Mouse (Mus musculus) heart, embryonic 13.5 days (tissue): ENCODE results near the gene B230219D22Rik. TPM values are rescaled to one million over a fixed set of nuclear protein-coding genes. Genes with fewer than 3 reads are reported as not detected.
"Not testable (repeated sequence)": the region's sequence is repeated elsewhere in the genome, so short reads cannot be mapped to it uniquely, and the experiment has no call there.

Experiments
- ATAC-seq: fragments of 200-750 bp; cut with Nextera tagmentation; 2 replicates; pipeline ENCODE4 v1.8.0; 2017; ENCODE audit warnings: moderate TSS enrichment; ENCODE audit not compliant: insufficient number of reproducible peaks, low FRiP score, low TSS enrichment; ENCODE audit errors: extremely low read depth
- H3K27ac ChIP-seq: fragments of 300-500 bp; sonication (generic); replicated peaks from 2 replicates; pipeline ENCODE4 v1.5.1; 2015; ENCODE audit warnings: moderate library complexity, mild to moderate bottlenecking, inconsistent platforms
- H3K27me3 ChIP-seq: fragments of 300-500 bp; sonication (generic); replicated peaks from 2 replicates; pipeline ENCODE4 v1.6.1; 2015; ENCODE audit warnings: mild to moderate bottlenecking, inconsistent platforms
- H3K36me3 ChIP-seq: fragments of 300-500 bp; sonication (generic); 2 replicates; pipeline ENCODE4 v1.6.1; 2015; ENCODE audit warnings: mild to moderate bottlenecking, inconsistent platforms
- H3K4me1 ChIP-seq: fragments of 300-500 bp; sonication (generic); 2 replicates; pipeline ENCODE4 v1.6.1; 2015; ENCODE audit warnings: inconsistent platforms
- H3K4me2 ChIP-seq: fragments of 300-500 bp; sonication (generic); 2 replicates; pipeline ENCODE4 v1.6.1; 2015; ENCODE audit warnings: inconsistent platforms, mild to moderate bottlenecking, moderate library complexity
- H3K4me3 ChIP-seq: fragments of 300-500 bp; sonication (generic); 2 replicates; pipeline ENCODE4 v1.5.1; 2015; ENCODE audit warnings: moderate library complexity, mild to moderate bottlenecking, inconsistent platforms
- H3K9ac ChIP-seq: fragments of 300-500 bp; sonication (generic); 2 replicates; pipeline ENCODE4 v1.6.1; 2015; ENCODE audit warnings: inconsistent platforms, mild to moderate bottlenecking, moderate library complexity
- H3K9me3 ChIP-seq: fragments of 300-500 bp; sonication (generic); 2 replicates; pipeline ENCODE4 v1.6.1; 2016; ENCODE audit warnings: inconsistent platforms
- WGBS: fragments of 180-500 bp; shearing (Covaris S2); methylation state at CpG from one replicate; pipeline ENCODE4 v1.1.7; 2015; ENCODE audit warnings: mixed read lengths; 5-methylcytosine and 5-hydroxymethylcytosine counted together
- polyA plus RNA-seq: library from polyadenylated mRNA; unstranded; fragments of >200 nt; fragmentation: Nextera tagmentation; extraction: Ambion mirVana; gene quantifications from 2 replicates; pipeline ENCODE4 v1.2.1, GENCODE M21; 2015

The B230219D22Rik gene
- polyA plus RNA-seq, 1 experiment from 2014 or later: 51.5 TPM

DNA sequence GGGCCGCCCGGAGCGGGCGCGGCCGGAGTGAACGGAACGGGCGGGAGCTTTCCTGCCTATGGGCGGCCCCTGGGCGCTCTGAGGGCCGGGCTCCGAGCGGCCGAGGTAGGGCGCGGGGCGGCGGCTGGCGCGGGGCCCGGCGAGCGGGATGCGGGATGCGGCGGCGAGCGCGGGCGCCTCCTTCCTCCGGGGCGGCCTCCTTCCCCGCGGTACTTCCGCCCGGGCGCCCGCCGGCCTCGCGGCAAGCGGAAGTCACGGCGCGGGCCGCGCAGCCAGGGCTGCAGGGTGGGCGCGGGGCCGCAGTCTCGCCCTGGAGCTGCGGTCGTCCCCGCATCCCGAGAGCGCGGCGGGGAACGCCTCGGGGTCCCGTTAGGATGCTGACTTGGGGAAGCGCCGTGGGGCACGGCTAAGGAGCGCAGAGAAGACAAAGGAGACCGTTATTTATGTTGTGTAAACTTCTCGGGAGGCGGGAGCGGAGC, 358 bp downstream of the B230219D22Rik start:
- peak; percentile 51; the same call in 1 of the 2 replicates for ATAC-seq
- Histone ChIP-seq H3K9ac (peak overlapping the region; percentile 100), H3K4me3 (peak overlapping the region; percentile 79), H3K9me3 (no peaks in the 10 kb centered on the region), H3K4me2 (peak overlapping the region; percentile 90), H3K27me3 (no peaks in the 10 kb centered on the region), H3K27ac (peak overlapping the region; percentile 97), H3K36me3 (peaks cover 3% of the 10 kb centered on the region), H3K4me1 (peaks cover 35% of the 10 kb centered on the region)
- under 1% methylated on average over 62 of the region's 70 CpGs for WGBS

DNA sequence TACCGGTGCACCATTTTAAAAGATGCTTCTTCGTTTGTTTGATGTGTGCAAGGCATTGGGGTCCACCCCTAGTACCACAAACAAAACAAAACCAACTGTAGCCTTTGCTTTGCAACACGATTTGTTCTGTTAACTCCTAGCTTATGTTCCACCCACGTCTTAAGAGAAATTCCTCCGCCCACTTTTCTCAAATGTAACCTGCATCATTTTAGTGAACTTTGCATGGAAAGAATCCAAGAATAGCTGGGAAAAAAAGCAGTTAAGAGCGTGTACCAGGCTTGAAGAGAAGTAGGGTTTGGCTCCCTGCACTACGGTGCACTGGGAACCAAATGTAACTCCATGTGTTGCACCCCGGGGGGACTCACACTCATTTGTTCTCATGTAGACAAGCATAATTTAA, 1.2 kb downstream of the B230219D22Rik start:
- H3K4me3 ChIP-seq: peak overlapping the region; percentile 79
- H3K9me3 ChIP-seq: no peaks in the 10 kb centered on the region
- H3K36me3 ChIP-seq: peaks cover 11% of the 10 kb centered on the region
- H3K9ac ChIP-seq: peak overlapping the region; percentile 100
- no peaks in the 10 kb centered on the region for H3K27me3 ChIP-seq
- H3K27ac ChIP-seq: peak overlapping the region; percentile 97
- H3K4me2 ChIP-seq: peak overlapping the region; percentile 90
- ATAC-seq: no peak
- WGBS: 14% methylated on average over 8 of the region's 8 CpGs
- peaks cover 34% of the 10 kb centered on the region for H3K4me1 ChIP-seq

DNA sequence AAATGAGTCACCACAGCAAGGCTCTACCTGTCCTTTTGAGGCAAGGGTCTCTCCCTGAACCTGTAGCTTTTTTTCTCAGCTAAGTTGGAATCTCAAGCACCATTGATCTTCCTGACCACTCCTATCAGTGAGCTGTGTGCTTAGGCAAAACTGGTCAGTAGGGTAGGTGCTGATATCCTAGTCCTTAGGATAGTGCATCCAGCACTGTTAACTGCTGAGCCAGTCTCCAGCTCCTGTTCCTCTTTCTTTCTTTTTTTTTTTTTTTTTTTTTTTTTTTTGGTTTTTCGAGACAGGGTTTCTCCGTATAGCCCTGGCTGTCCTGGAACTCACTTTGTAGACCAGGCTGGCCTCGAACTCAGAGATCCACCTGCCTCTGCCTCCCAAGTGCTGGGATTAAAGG, 3.1 kb downstream of the B230219D22Rik start:
- not testable (repeated sequence) for ATAC-seq, H3K27me3 ChIP-seq, H3K9me3 ChIP-seq, H3K27ac ChIP-seq, H3K4me2 ChIP-seq, H3K4me3 ChIP-seq, H3K9ac ChIP-seq
- Histone ChIP-seq H3K36me3 (peaks cover 29% of the 10 kb centered on the region), H3K4me1 (peaks cover 34% of the 10 kb centered on the region)
- WGBS: 93% methylated on average over 1 of the region's 3 CpGs

GRCm38 (mm10) chr13:55704301-55704700, 11.4 kb downstream of the B230219D22Rik start:
- H3K4me2 ChIP-seq: no peak overlapping the region

GRCm38 (mm10) chr13:55712846-55713245, 19.9 kb downstream of the B230219D22Rik start:
- no peak overlapping the region for H3K9ac ChIP-seq
- H3K4me3 ChIP-seq: no peak overlapping the region
- H3K4me2 ChIP-seq: no peak overlapping the region
- H3K4me1 ChIP-seq: peaks cover 17% of the 10 kb centered on the region
- 84% methylated on average over 3 of the region's 3 CpGs for WGBS
- H3K27me3 ChIP-seq: no peaks in the 10 kb centered on the region
- no peak for ATAC-seq
- no peaks in the 10 kb centered on the region for H3K9me3 ChIP-seq
- no peak overlapping the region for H3K27ac ChIP-seq
- peaks cover 5% of the 10 kb centered on the region for H3K36me3 ChIP-seq

More at GRCm38 (mm10) chr13:55704301-55704700, 11.4 kb downstream of the B230219D22Rik start:
- peaks cover 62% of the 10 kb centered on the region for H3K36me3 ChIP-seq
- ATAC-seq: no peak
- peaks cover 5% of the 10 kb centered on the region; the same call in 1 of the 2 replicates for H3K4me1 ChIP-seq
- WGBS: 88% methylated on average over 4 of the region's 4 CpGs
- H3K4me3 ChIP-seq: no peak overlapping the region
- H3K27ac ChIP-seq: no peak overlapping the region
- H3K27me3 ChIP-seq: no peaks in the 10 kb centered on the region
- H3K9ac ChIP-seq: no peak overlapping the region
- peaks cover 6% of the 10 kb centered on the region; the same call in 1 of the 2 replicates for H3K9me3 ChIP-seq

- H3K4me1 ChIP-seq: peaks cover 9% of the 10 kb centered on the region
- H3K9ac ChIP-seq: peak within 1 kb of the TSS; percentile 92
- peak; percentile 88 for ATAC-seq
- no peaks in the 10 kb centered on the region for H3K9me3 ChIP-seq
- peak within 1 kb of the TSS; percentile 83 for H3K27ac ChIP-seq
- peak within 1 kb of the TSS; percentile 76 for H3K4me2 ChIP-seq
- H3K27me3 ChIP-seq: no peaks in the 10 kb centered on the region
- H3K36me3 ChIP-seq: peaks cover 23% of the 10 kb centered on the region
- H3K4me3 ChIP-seq: peak within 1 kb of the TSS; percentile 80
- 1% methylated on average over 61 of the region's 63 CpGs for WGBS
Observed at GRCm38 (mm10) chr13:55714501-55715166, 21.7 kb downstream of the B230219D22Rik start, which contains the start of gene Txndc15. Gene Txndc15, plus strand, starts transcription at chr13:55714650.

DNA sequence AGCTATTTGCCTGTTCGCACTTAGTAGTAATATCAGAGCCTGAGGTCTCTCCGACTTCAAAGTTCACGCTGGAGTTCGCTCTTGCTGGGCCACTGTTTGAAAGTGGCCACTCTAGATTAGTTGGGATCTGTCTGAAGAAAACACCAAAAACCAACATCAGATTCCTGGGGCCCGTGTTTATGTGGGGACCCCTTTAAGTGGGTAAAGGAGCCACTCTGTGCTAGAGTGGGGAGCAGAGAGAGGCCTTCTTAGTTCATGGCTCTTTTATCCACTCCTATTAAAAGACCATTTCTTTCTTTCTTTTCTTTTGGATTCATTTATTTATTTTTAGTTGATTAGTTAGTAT, 22.2 kb downstream of the B230219D22Rik start:
- Histone ChIP-seq H3K9me3 (no peaks in the 10 kb centered on the region), H3K27ac (peak overlapping the region; percentile 83), H3K36me3 (peaks cover 28% of the 10 kb centered on the region), H3K4me3 (peak overlapping the region; percentile 80), H3K4me2 (peak overlapping the region; percentile 76), H3K9ac (peak overlapping the region; percentile 92), H3K27me3 (no peaks in the 10 kb centered on the region), H3K4me1 (peaks cover 7% of the 10 kb centered on the region)
- WGBS: 7% methylated on average over 5 of the region's 5 CpGs
- no peak for ATAC-seq

DNA sequence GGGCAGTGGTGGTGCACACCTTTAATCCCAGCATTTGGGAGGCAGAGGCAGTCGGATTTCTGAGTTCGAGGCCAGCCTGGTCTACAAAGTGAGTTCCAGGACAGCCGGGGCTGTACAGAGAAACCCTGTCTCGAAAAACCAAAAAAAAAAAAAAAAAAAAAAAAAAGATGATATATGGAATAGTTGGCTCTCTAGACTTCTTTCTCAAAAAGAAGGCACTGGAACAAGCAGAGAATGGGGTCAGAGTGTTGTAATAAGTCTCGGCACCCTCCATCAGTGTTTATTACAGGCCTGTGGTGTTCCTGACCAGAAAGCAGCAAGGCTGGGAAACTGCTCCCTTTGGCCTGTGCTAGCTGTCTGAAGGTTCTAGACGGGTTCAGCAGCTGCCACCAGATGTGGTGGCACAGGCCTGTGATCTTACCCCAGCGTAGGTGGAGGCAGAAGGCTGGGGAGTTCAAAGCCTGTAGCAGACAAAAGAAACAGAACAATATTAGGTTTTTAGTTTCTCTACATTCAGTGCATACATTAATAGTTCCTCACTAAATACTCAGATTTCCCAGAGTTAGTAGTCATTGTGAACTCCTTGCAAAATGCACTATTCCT, 23.1 kb downstream of the B230219D22Rik start:
- Histone ChIP-seq H3K36me3 (peaks cover 37% of the 10 kb centered on the region), H3K4me2 (peak overlapping the region; percentile 76), H3K9ac (peak overlapping the region; percentile 92), H3K27me3 (no peaks in the 10 kb centered on the region), H3K4me3 (0 out of 2 replicates have a peak overlapping the region, but pooled peaks have one; percentile 80), H3K9me3 (no peaks in the 10 kb centered on the region), H3K4me1 (peaks cover 7% of the 10 kb centered on the region), H3K27ac (no peak overlapping the region)
- 85% methylated on average over 7 of the region's 7 CpGs for WGBS
- no peak for ATAC-seq

DNA sequence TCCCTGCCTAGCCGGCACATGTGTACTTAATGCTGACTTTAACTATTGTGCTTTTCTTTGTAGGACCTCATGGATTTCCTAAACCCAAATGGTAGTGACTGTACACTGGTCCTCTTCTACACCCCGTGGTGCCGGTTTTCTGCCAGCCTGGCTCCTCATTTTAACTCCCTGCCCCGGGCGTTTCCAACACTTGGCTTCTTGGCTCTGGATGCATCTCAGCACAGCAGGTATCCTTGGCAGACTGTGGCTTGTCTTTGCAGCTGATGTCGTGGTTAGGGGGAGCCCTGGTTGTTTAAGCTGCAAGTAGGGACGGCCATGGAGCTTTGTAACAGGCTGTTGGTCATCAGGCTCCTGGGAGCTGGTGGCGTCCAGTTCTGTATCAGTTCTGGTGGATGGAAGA, 28.6 kb downstream of the B230219D22Rik start:
- no peak overlapping the region for H3K4me3 ChIP-seq
- no peak for ATAC-seq
- no peak overlapping the region for H3K9ac ChIP-seq
- H3K27ac ChIP-seq: no peak overlapping the region
- H3K4me2 ChIP-seq: no peak overlapping the region
- H3K9me3 ChIP-seq: no peaks in the 10 kb centered on the region
- H3K4me1 ChIP-seq: 0 out of 2 replicates have a peak, but pooled peaks cover 2% of the 10 kb centered on the region
- 78% methylated on average over 8 of the region's 8 CpGs for WGBS
- H3K27me3 ChIP-seq: no peaks in the 10 kb centered on the region
- H3K36me3 ChIP-seq: peaks cover 82% of the 10 kb centered on the region

DNA sequence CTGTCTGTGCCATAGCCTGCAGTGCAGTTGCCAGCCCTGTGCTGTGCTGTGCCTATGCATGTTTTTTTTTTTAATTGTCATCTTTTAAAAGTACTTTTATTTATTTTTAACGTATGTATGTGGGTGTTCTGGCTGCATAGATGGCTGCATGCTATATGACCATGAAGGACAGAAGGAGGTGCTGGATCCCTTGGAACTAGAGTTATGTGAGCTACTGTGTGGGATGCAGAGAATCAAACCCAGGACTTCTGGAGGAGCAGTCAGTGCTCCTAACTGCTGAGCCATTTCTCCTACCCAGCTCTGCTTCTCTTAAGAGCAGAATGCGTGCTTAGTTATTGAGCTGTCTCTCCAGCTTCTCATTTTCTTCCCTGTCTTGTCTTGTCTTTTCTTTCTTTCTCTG, 29.1 kb downstream of the B230219D22Rik start:
- 0 out of 2 replicates have a peak, but pooled peaks cover 3% of the 10 kb centered on the region for H3K4me1 ChIP-seq
- no peak overlapping the region for H3K27ac ChIP-seq
- no peaks in the 10 kb centered on the region for H3K27me3 ChIP-seq
- no peak overlapping the region for H3K4me2 ChIP-seq
- WGBS: 94% methylated on average over 2 of the region's 2 CpGs
- no peak overlapping the region for H3K9ac ChIP-seq
- peaks cover 82% of the 10 kb centered on the region for H3K36me3 ChIP-seq
- H3K4me3 ChIP-seq: no peak overlapping the region
- no peaks in the 10 kb centered on the region for H3K9me3 ChIP-seq
- no peak for ATAC-seq

GRCm38 (mm10) chr13:55726598-55727119, 33.7 kb downstream of the B230219D22Rik start:
- Histone ChIP-seq H3K9me3 (no peaks in the 10 kb centered on the region), H3K4me1 (0 out of 2 replicates have a peak, but pooled peaks cover 3% of the 10 kb centered on the region), H3K27me3 (no peaks in the 10 kb centered on the region), H3K4me3 (peak overlapping the region; percentile 65), H3K27ac (peak overlapping the region; percentile 93), H3K4me2 (peak overlapping the region; percentile 81), H3K9ac (peak overlapping the region; percentile 80), H3K36me3 (peaks cover 39% of the 10 kb centered on the region)
- 2% methylated on average over 4 of the region's 4 CpGs for WGBS
- no peak for ATAC-seq
